Mouse (Mus musculus) G1E (cell line): Measurements from ENCODE around the gene Gm12695. TPM values are rescaled to one million over a fixed set of nuclear protein-coding genes. Genes with fewer than 3 reads are reported as not detected.

Source experiments
- ATAC-seq: 2 replicates; pipeline ENCODE4 v1.8.0; 2016; ENCODE audit warnings: mild to moderate bottlenecking; ENCODE audit not compliant: insufficient number of reproducible peaks, poor library complexity, low FRiP score, severe bottlenecking; ENCODE audit errors: extremely low read depth
- DNase-seq: peaks from one replicate; pipeline ENCODE4 v3.0.0; 2012; ENCODE audit warnings: low spot score
- H3K27me3 ChIP-seq: 2 replicates; pipeline ENCODE4 v1.6.1; 2012; ENCODE audit warnings: mild to moderate bottlenecking, low read length, inconsistent platforms; ENCODE audit not compliant: insufficient read depth
- H3K36me3 ChIP-seq: replicated peaks from 2 replicates; pipeline ENCODE3; 2012; ENCODE audit warnings: mild to moderate bottlenecking, inconsistent platforms
- H3K4me1 ChIP-seq: 2 replicates; pipeline ENCODE4 v1.6.1; 2012; ENCODE audit warnings: low read depth, low read length, inconsistent platforms, mixed read lengths; ENCODE audit not compliant: insufficient read depth
- H3K4me3 ChIP-seq: 2 replicates; pipeline ENCODE4 v1.5.1; 2012; ENCODE audit warnings: low read depth, mild to moderate bottlenecking, inconsistent platforms, low read length, moderate library complexity, mixed read lengths
- H3K9me3 ChIP-seq: replicated peaks from 2 replicates; pipeline ENCODE4 v1.6.1; 2012; ENCODE audit warnings: inconsistent platforms
- CTCF ChIP-seq: IDR thresholded peaks from 2 replicates; pipeline ENCODE4 v1.5.1; 2012; ENCODE audit warnings: low read depth, low read length, inconsistent platforms, mixed read lengths
- GATA1 ChIP-seq: IDR thresholded peaks from 2 replicates; pipeline ENCODE4 v1.6.1; 2012; ENCODE audit warnings: borderline replicate concordance, low read length, inconsistent platforms, mixed read lengths
- GATA2 ChIP-seq: IDR thresholded peaks from 2 replicates; pipeline ENCODE4 v1.6.1; 2012; ENCODE audit warnings: low read depth, low read length, inconsistent platforms, borderline replicate concordance
- POLR2AphosphoS5 ChIP-seq: IDR thresholded peaks from 2 replicates; pipeline ENCODE4 v1.6.1; 2012; ENCODE audit warnings: low read depth, low read length, inconsistent platforms; ENCODE audit not compliant: insufficient replicate concordance
- TAL1 ChIP-seq: conservative IDR thresholded peaks from 2 replicates; pipeline ENCODE4 v1.6.1; 2012; ENCODE audit warnings: low read depth, low read length, inconsistent platforms, mixed read lengths
- polyA plus RNA-seq: library from polyadenylated mRNA; stranded (reverse); fragments of >175 nt; gene quantifications from 2 replicates; pipeline ENCODE4 v1.2.3, GENCODE M21; 2012
- total RNA-seq, 2 experiments: library from RNA; stranded (forward) in 1 of 2; stranded (reverse) in 1 of 2; fragments of 200-1000 nt in 1 of 2; fragments of >200 nt in 1 of 2; fragmentation: Nextera tagmentation in 1 of 2; gene quantifications; 2 replicates each; pipeline ENCODE4 v1.2.3; 2014 to 2017

Gene Gm12695
- total and polyA plus RNA-seq, 3 experiments = not detected

- Histone ChIP-seq H3K27me3 (no peaks in the 10 kb centered on the region), H3K4me3 (no peak overlapping the region), H3K9me3 (no peaks in the 10 kb centered on the region), H3K4me1 (no peaks in the 10 kb centered on the region), H3K36me3 (no peaks in the 10 kb centered on the region)
- ATAC-seq (no peak), DNase-seq (no peak)
- TF ChIP-seq GATA1 (no peak), GATA2 (no peak), CTCF (no peak), POLR2AphosphoS5 (no peak), TAL1 (no peak)
Measured at GRCm38 (mm10) chr4:96728211-96728610, 56.8 kb downstream of the Gm12695 start.

- TF ChIP-seq TAL1 = no peak
- TF ChIP-seq CTCF = no peak
- TF ChIP-seq POLR2AphosphoS5 = no peak
- no peak for TF ChIP-seq GATA2
- no peak for TF ChIP-seq GATA1
- Histone ChIP-seq H3K27me3 (no peaks in the 10 kb centered on the region), H3K9me3 (no peaks in the 10 kb centered on the region), H3K36me3 (no peaks in the 10 kb centered on the region), H3K4me1 (no peaks in the 10 kb centered on the region), H3K4me3 (no peak overlapping the region)
- DNase-seq (no peak), ATAC-seq (no peak)
Measured at GRCm38 (mm10) chr4:96725415-96726055, 59.5 kb downstream of the Gm12695 start.

GRCm38 (mm10) chr4:96722301-96722700, 62.7 kb downstream of the Gm12695 start:
- TF ChIP-seq TAL1 = no peak
- TF ChIP-seq GATA1 = no peak
- TF ChIP-seq CTCF = no peak
- TF ChIP-seq POLR2AphosphoS5 = no peak
- TF ChIP-seq GATA2 = no peak
- ATAC-seq = no peak

GRCm38 (mm10) chr4:96718977-96719966, 65.7 kb downstream of the Gm12695 start:
- H3K9me3 ChIP-seq = peaks cover 4% of the 10 kb centered on the region; the same call in 1 of the 2 replicates
- DNase-seq (no peak), ATAC-seq (no peak)
- no peaks in the 10 kb centered on the region for H3K4me1 ChIP-seq
- H3K4me3 ChIP-seq = no peak overlapping the region
- no peaks in the 10 kb centered on the region for H3K36me3 ChIP-seq
- TF ChIP-seq POLR2AphosphoS5 = no peak
- no peak for TF ChIP-seq CTCF
- no peak for TF ChIP-seq GATA2
- TF ChIP-seq TAL1 = no peak
- no peak for TF ChIP-seq GATA1
- no peaks in the 10 kb centered on the region for H3K27me3 ChIP-seq

More at GRCm38 (mm10) chr4:96722301-96722700, 62.7 kb downstream of the Gm12695 start:
- Histone ChIP-seq H3K27me3 (no peaks in the 10 kb centered on the region), H3K9me3 (peaks cover 4% of the 10 kb centered on the region; the same call in 1 of the 2 replicates), H3K4me1 (no peaks in the 10 kb centered on the region), H3K36me3 (no peaks in the 10 kb centered on the region), H3K4me3 (no peak overlapping the region)
- DNase-seq = no peak

- DNase-seq (no peak), ATAC-seq (no peak)
- no peaks in the 10 kb centered on the region for H3K27me3 ChIP-seq
- TF ChIP-seq GATA2 = no peak
- no peaks in the 10 kb centered on the region for H3K4me1 ChIP-seq
- H3K9me3 ChIP-seq = peaks cover 4% of the 10 kb centered on the region; the same call in 1 of the 2 replicates
- no peak overlapping the region for H3K4me3 ChIP-seq
- H3K36me3 ChIP-seq = no peaks in the 10 kb centered on the region
Measured at GRCm38 (mm10) chr4:96718503-96718902, 66.5 kb downstream of the Gm12695 start.

GRCm38 (mm10) chr4:96705281-96705951, 79.6 kb downstream of the Gm12695 start:
- peaks cover 1% of the 10 kb centered on the region; the same call in 1 of the 2 replicates for H3K9me3 ChIP-seq
- DNase-seq (no peak), ATAC-seq (no peak)
- H3K36me3 ChIP-seq = no peaks in the 10 kb centered on the region
- no peak overlapping the region for H3K4me3 ChIP-seq
- TF ChIP-seq GATA1 = no peak
- no peak for TF ChIP-seq GATA2
- TF ChIP-seq POLR2AphosphoS5 = no peak
- TF ChIP-seq CTCF = no peak
- TF ChIP-seq TAL1 = no peak
- H3K4me1 ChIP-seq = no peaks in the 10 kb centered on the region
- no peaks in the 10 kb centered on the region for H3K27me3 ChIP-seq
